Mouse (Mus musculus) embryonic stem cell, embryonic (primary cell): ENCODE measurements around the gene Apom.
"Not testable (repeated sequence)": the region's sequence is repeated elsewhere in the genome, so short reads cannot be mapped to it uniquely, and the experiment has no call there.

ENCODE experiments used
- CTCF ChIA-PET, 4 experiments: fragments of 300-600 bp in 2 of 4; fragments of 350-600 bp in 2 of 4; sonication (Branson Sonifier 250); formaldehyde crosslinking; loops; one replicate each; lab custom pipeline; 2022; ENCODE audit warnings: inconsistent platforms in 2 of 4; lab: Charles Lee
- POLR2A ChIA-PET, 4 experiments: fragments of 300-600 bp in 2 of 4; fragments of 350-600 bp in 2 of 4; sonication (Branson Sonifier 250); formaldehyde crosslinking; loops; one replicate each; lab custom pipeline; 2022; ENCODE audit warnings: antibody characterized with exemption in 4 of 4, inconsistent platforms in 1 of 4; lab: Charles Lee

The Apom gene

GRCm38 (mm10) chr17:35127017-35127416 is 4.8 kb downstream of the Apom start:
- CTCF ChIA-PET: interaction anchor here in 3 of 4 experiments (0.6 to 1.9 kb wide), 7 partner anchors 17 to 106 kb away, joined by 3 to 9 read pairs (median 3); no protein-coding TSS in a partner anchor

GRCm38 (mm10) chr17:35126206-35126611 is 5.6 kb downstream of the Apom start, which contains the start of gene D17H6S53E:
TSS of gene D17H6S53E (plus strand) at chr17:35126373.
- POLR2A ChIA-PET: interaction anchor here (0.6 to 4.1 kb wide), 53 partner anchors 8 to 228 kb away, joined by 3 to 27 read pairs (median 4); partner anchors contain the start of genes Ddah2 (in 2 of the 4), Ddx39b (in 2 of the 4), Msh5 (in 2 of the 4) and Abhd16a (in 1 of the 4)
- CTCF ChIA-PET: interaction anchor here (0.5 to 1.9 kb wide), 13 partner anchors 40 to 813 kb away, joined by 3 to 13 read pairs (median 4); partner anchors contain the start of gene Ltb (in 1 of the 4)

More at GRCm38 (mm10) chr17:35127017-35127416, 4.8 kb downstream of the Apom start:
- POLR2A ChIA-PET: interaction anchor here (0.6 to 4.1 kb wide), 32 partner anchors 8 to 229 kb away, joined by 3 to 27 read pairs (median 7); partner anchors contain the start of genes Ddx39b (in 2 of the 4), C2 (in 1 of the 4), Ddah2 (in 1 of the 4) and Ehmt2 (in 1 of the 4)

GRCm38 (mm10) chr17:35125578-35125977 is 6.3 kb downstream of the Apom start:
- ChIA-PET CTCF (interaction anchor here in 3 of 4 experiments (0.6 to 1.9 kb wide), 12 partner anchors 41 to 812 kb away, joined by 3 to 9 read pairs (median 4); partner anchors contain the start of gene Ltb (in 1 of the 3)), POLR2A (interaction anchor here (0.6 to 4.1 kb wide), 48 partner anchors 9 to 177 kb away, joined by 3 to 27 read pairs (median 6); partner anchors contain the start of genes Ddah2 (in 2 of the 4), Ddx39b (in 2 of the 4), Msh5 (in 2 of the 4) and Abhd16a (in 1 of the 4))

- CTCF ChIA-PET: interaction anchor here in 2 of 4 experiments (0.6 to 1.6 kb wide), 3 partner anchors 44 to 214 kb away, joined by 3 to 6 read pairs (median 5); no protein-coding TSS in a partner anchor
- POLR2A ChIA-PET: interaction anchor here in 2 of 4 experiments (0.6 to 4.1 kb wide), 22 partner anchors 8 to 175 kb away, joined by 3 to 27 read pairs (median 6); partner anchors contain the start of genes Ddah2 (in 2 of the 2), Abhd16a (in 1 of the 2), Bag6 (in 1 of the 2) and Ddx39b (in 1 of the 2)
Observed at GRCm38 (mm10) chr17:35125081-35125480, 6.8 kb downstream of the Apom start.

GRCm38 (mm10) chr17:35124261-35124896 is 7.5 kb downstream of the Apom start:
- CTCF ChIA-PET: interaction anchor here in 1 of 4 experiments (1.6 kb wide), 1 partner anchor 103 kb away, joined by 5 read pairs; no protein-coding TSS in a partner anchor
- POLR2A ChIA-PET: interaction anchor here in 2 of 4 experiments (0.8 to 3.9 kb wide), 9 partner anchors 8 to 117 kb away, joined by 3 to 22 read pairs (median 12); partner anchors contain the start of genes Ddah2 (in 2 of the 2), Ddx39b (in 1 of the 2) and Msh5 (in 1 of the 2)

- POLR2A ChIA-PET: interaction anchor here in 1 of 4 experiments (1.7 to 4.0 kb wide), 3 partner anchors 8 to 130 kb away, joined by 4 to 40 read pairs (median 27); partner anchors contain the start of gene Apom
- CTCF ChIA-PET: not testable (repeated sequence)
Observed at GRCm38 (mm10) chr17:35123287-35123686, 8.6 kb downstream of the Apom start.

- ChIA-PET POLR2A (interaction anchor here (0.5 to 4.4 kb wide), 70 partner anchors 9 to 1034 kb away, joined by 3 to 43 read pairs (median 4); partner anchors contain the start of genes Ddx39b (in 3 of the 4), Abhd16a (in 2 of the 4), Apom (in 2 of the 4) and Msh5 (in 2 of the 4)), CTCF (interaction anchor here (0.7 to 2.1 kb wide), 16 partner anchors 9 to 133 kb away, joined by 3 to 9 read pairs (median 4); partner anchors contain the start of genes Apom (in 2 of the 4) and Atp6v1g2 (in 1 of the 4))
Observed at GRCm38 (mm10) chr17:35121871-35122303, 10.0 kb downstream of the Apom start, which contains the start of gene Csnk2b. TSS of gene Csnk2b (minus strand) at chr17:35122053.

- POLR2A ChIA-PET: interaction anchor here (0.5 to 4.4 kb wide), 82 partner anchors 9 to 1033 kb away, joined by 3 to 43 read pairs (median 4); partner anchors contain the start of genes Ddx39b (in 3 of the 4), Abhd16a (in 2 of the 4), Apom (in 2 of the 4) and Msh5 (in 2 of the 4)
- CTCF ChIA-PET: interaction anchor here (0.5 to 2.1 kb wide), 19 partner anchors 9 to 137 kb away, joined by 3 to 9 read pairs (median 4); partner anchors contain the start of genes Apom (in 2 of the 4) and Atp6v1g2 (in 1 of the 4)
Observed at GRCm38 (mm10) chr17:35121143-35121799, 10.6 kb downstream of the Apom start, which contains the start of gene Gpank1. TSS of gene Gpank1 (plus strand) at chr17:35121455.

GRCm38 (mm10) chr17:35120745-35121142 is 11.1 kb downstream of the Apom start:
- ChIA-PET CTCF (interaction anchor here (0.5 to 2.1 kb wide), 15 partner anchors 11 to 137 kb away, joined by 3 to 9 read pairs (median 4); partner anchors contain the start of gene Atp6v1g2 (in 1 of the 4)), POLR2A (interaction anchor here (0.6 to 4.4 kb wide), 62 partner anchors 9 to 476 kb away, joined by 3 to 43 read pairs (median 4); partner anchors contain the start of genes Abhd16a (in 2 of the 4), Apom (in 2 of the 4), Ddx39b (in 2 of the 4) and Bag6 (in 1 of the 4))

- ChIA-PET POLR2A (interaction anchor here in 2 of 4 experiments (0.7 to 2.3 kb wide), 6 partner anchors 9 to 51 kb away, joined by 3 to 15 read pairs (median 3); partner anchors contain the start of gene D17H6S53E (in 1 of the 2)), CTCF (interaction anchor here in 3 of 4 experiments (0.6 to 1.4 kb wide), 3 partner anchors 12 to 159 kb away, joined by 3 read pairs; no protein-coding TSS in a partner anchor)
Observed at GRCm38 (mm10) chr17:35115046-35116019, 16.5 kb downstream of the Apom start, which contains the start of gene Ly6g5b. TSS of gene Ly6g5b (minus strand) at chr17:35115428.

- CTCF ChIA-PET: interaction anchor here in 3 of 4 experiments (0.6 to 2.4 kb wide), 4 partner anchors 10 to 885 kb away, joined by 3 to 6 read pairs (median 5); no protein-coding TSS in a partner anchor
- POLR2A ChIA-PET: interaction anchor here in 2 of 4 experiments (0.6 to 3.7 kb wide), 10 partner anchors 9 to 159 kb away, joined by 3 to 19 read pairs (median 4); partner anchors contain the start of genes Csnk2b (in 2 of the 2), D17H6S53E (in 2 of the 2), Gpank1 (in 2 of the 2) and Apom (in 1 of the 2)
Observed at GRCm38 (mm10) chr17:35111774-35112173, 20.1 kb downstream of the Apom start.

- ChIA-PET CTCF (interaction anchor here in 2 of 4 experiments (0.5 to 1.0 kb wide), 3 partner anchors 11 to 102 kb away, joined by 7 to 14 read pairs (median 8); no protein-coding TSS in a partner anchor), POLR2A (interaction anchor here in 3 of 4 experiments (0.6 to 1.9 kb wide), 9 partner anchors 9 to 1152 kb away, joined by 3 to 10 read pairs (median 4); partner anchors contain the start of genes Csnk2b (in 1 of the 3) and Gpank1 (in 1 of the 3))
Observed at GRCm38 (mm10) chr17:35108097-35108496, 23.8 kb downstream of the Apom start, which contains the start of gene Ly6g5c. TSS of gene Ly6g5c (plus strand) at chr17:35108279.

- ChIA-PET POLR2A (interaction anchor here in 3 of 4 experiments (0.5 to 2.4 kb wide), 16 partner anchors 8 to 987 kb away, joined by 3 to 13 read pairs (median 3); partner anchors contain the start of genes Gpank1 (in 1 of the 3) and H2-DMa (in 1 of the 3)), CTCF (interaction anchor here in 2 of 4 experiments (0.7 to 3.3 kb wide), 5 partner anchors 85 to 408 kb away, joined by 3 to 16 read pairs (median 4); no protein-coding TSS in a partner anchor)
Observed at GRCm38 (mm10) chr17:35106522-35106921, 25.3 kb downstream of the Apom start.

GRCm38 (mm10) chr17:35105740-35106389 is 26.0 kb downstream of the Apom start:
- ChIA-PET CTCF (interaction anchor here in 3 of 4 experiments (0.7 to 3.3 kb wide), 6 partner anchors 9 to 408 kb away, joined by 3 to 16 read pairs (median 5); no protein-coding TSS in a partner anchor), POLR2A (interaction anchor here in 3 of 4 experiments (0.6 to 2.4 kb wide), 10 partner anchors 9 to 987 kb away, joined by 3 to 13 read pairs (median 4); partner anchors contain the start of genes Gpank1 (in 1 of the 3) and H2-DMa (in 1 of the 3))
